29 mouse cellular contexts compared by ENCODE assay signal in genomic region chr8:123132953-123133352, GRCm38 (mm10). TPM values are rescaled to one million over a fixed set of nuclear protein-coding genes. Genes with fewer than 3 reads are reported as not detected.
DNase-seq lines count a peak whose midpoint lies in the region; ATAC-seq and TF ChIP-seq lines count a peak whose summit lies in the region.
"Had no signal": no experiment of that assay in that cellular context is flagged by ENCODE, and none has a peak within 500 bp of the region (broad histone marks: within the 10 kb centered on the region; RNA-seq: fewer than 3 reads in every experiment).

No protein-coding gene starts in this region.

- no peak for DNase-seq in kidney, postnatal 0 days (ENCODE audit: low spot score)
- no peak for DNase-seq in kidney, postnatal 10 days
- no peak for DNase-seq in lung, embryonic 14.5 days
- no peak for DNase-seq in lung, postnatal 4 days
- DNase-seq in R1 (ENCODE audit: low read depth, low spot score): peak; percentile 45
- no peak for DNase-seq in gastrocnemius, adult 2 months
- DNase-seq in layer of hippocampus, adult 11-12 months (ENCODE audit: low spot score): no peak
- DNase-seq: adrenal gland, adult 2 months; cerebellum, adult 18-20 months; cerebellum, postnatal 14 days; heart, postnatal 10 days; kidney, adult 8-10 months; kidney, postnatal 25 days; layer of hippocampus, adult 9-11 months; liver, embryonic 13.5 days; retina, postnatal 1 day; right cerebral cortex, postnatal 25 days; spleen, adult 18-20 months; thymus, postnatal 25 days had no signal

- TF ChIP-seq CTCF in kidney, postnatal 0 days (IDR thresholded peaks at IDR 0.05; ENCODE audit: low read depth): peak; percentile 31
- TF ChIP-seq CTCF in lung, embryonic 14.5 days (IDR thresholded peaks at IDR 0.05; ENCODE audit: low read depth): peak; percentile 33; the same call in 1 of the 2 replicates
- peak; percentile 51 for TF ChIP-seq CTCF in ES-Bruce4 (IDR thresholded peaks at IDR 0.05; ENCODE audit: low read depth, low read length)
- TF ChIP-seq CTCF in gastrocnemius, adult 2 months (IDR thresholded peaks at IDR 0.05): no peak; the same call in 1 of the 2 replicates

- H3K4me1 ChIP-seq in kidney, postnatal 0 days (replicated peaks; ENCODE audit: insufficient read depth, low read length): peaks cover 10% of the 10 kb centered on the region; the same call in 1 of the 2 replicates
- H3K4me1 ChIP-seq in lung, embryonic 14.5 days (ENCODE audit: insufficient read depth): peaks cover 2% of the 10 kb centered on the region; the same call in 1 of the 2 replicates
- H3K4me1 ChIP-seq in ES-Bruce4 (ENCODE audit: control insufficient read depth, insufficient read depth, low read length): no peaks in the 10 kb centered on the region
- H3K4me1 ChIP-seq: liver, embryonic 13.5 days had no signal

- H3K9me3 ChIP-seq in kidney, postnatal 0 days (replicated peaks; ENCODE audit: low read length): no peaks in the 10 kb centered on the region
- H3K9me3 ChIP-seq in lung, embryonic 14.5 days (ENCODE audit: low read depth, low read length): no peaks in the 10 kb centered on the region
- H3K9me3 ChIP-seq in ES-Bruce4 (replicated peaks; ENCODE audit: control insufficient read depth, insufficient read depth, low read length, poor library complexity, severe bottlenecking): no peaks in the 10 kb centered on the region
- H3K9me3 ChIP-seq: embryonic facial prominence, embryonic 12.5 days; limb, embryonic 10.5 days had no signal

- no peak overlapping the region for H3K9ac ChIP-seq in kidney, postnatal 0 days (ENCODE audit: low read depth, low read length)
- no peak overlapping the region for H3K9ac ChIP-seq in lung, embryonic 14.5 days
- no peak overlapping the region for H3K9ac ChIP-seq in ES-Bruce4 (ENCODE audit: low read depth, poor library complexity, severe bottlenecking)
- H3K9ac ChIP-seq: embryonic facial prominence, embryonic 12.5 days; forebrain, embryonic 12.5 days; heart, embryonic 12.5 days; liver, embryonic 13.5 days; midbrain, embryonic 12.5 days; neural tube, embryonic 12.5 days had no signal

- 97% methylated on average over 2 of the region's 2 CpGs for WGBS in kidney, postnatal 0 days
- 87% methylated on average over 2 of the region's 2 CpGs for WGBS in lung, embryonic 14.5 days

- H3K27me3 ChIP-seq in kidney, postnatal 0 days (ENCODE audit: insufficient read depth, low read length): no peaks in the 10 kb centered on the region
- no peaks in the 10 kb centered on the region for H3K27me3 ChIP-seq in lung, embryonic 14.5 days (ENCODE audit: insufficient read depth, low read length)
- no peaks in the 10 kb centered on the region for H3K27me3 ChIP-seq in ES-Bruce4 (ENCODE audit: control insufficient read depth, insufficient read depth, low read length, poor library complexity, severe bottlenecking)
- H3K27me3 ChIP-seq: embryonic facial prominence, embryonic 12.5 days had no signal

- no peak overlapping the region for H3K4me3 ChIP-seq in kidney, postnatal 0 days (replicated peaks; ENCODE audit: low read depth, low read length)
- H3K4me3 ChIP-seq in lung, embryonic 14.5 days (ENCODE audit: low read depth, low read length): no peak overlapping the region
- H3K4me3 ChIP-seq in ES-Bruce4 (ENCODE audit: low read depth, low read length): no peak overlapping the region
- H3K4me3 ChIP-seq in gastrocnemius, adult 2 months: no peak overlapping the region
- H3K4me3 ChIP-seq: embryonic facial prominence, embryonic 12.5 days; forebrain, embryonic 12.5 days; heart, embryonic 12.5 days; hindbrain, embryonic 10.5 days; limb, embryonic 10.5 days; liver, embryonic 13.5 days; midbrain, embryonic 12.5 days; neural tube, embryonic 12.5 days had no signal

- no peaks in the 10 kb centered on the region for H3K36me3 ChIP-seq in kidney, postnatal 0 days (ENCODE audit: insufficient read depth, low read length)
- no peaks in the 10 kb centered on the region for H3K36me3 ChIP-seq in lung, embryonic 14.5 days (ENCODE audit: insufficient read depth)
- H3K36me3 ChIP-seq in ES-Bruce4 (ENCODE audit: control insufficient read depth, insufficient read depth, low read length, poor library complexity, severe bottlenecking): no peaks in the 10 kb centered on the region
- H3K36me3 ChIP-seq: embryonic facial prominence, embryonic 12.5 days; forebrain, embryonic 12.5 days; heart, embryonic 12.5 days; hindbrain, embryonic 10.5 days; limb, embryonic 10.5 days; liver, embryonic 13.5 days; midbrain, embryonic 12.5 days; neural tube, embryonic 12.5 days had no signal

- intact Hi-C loops in gastrocnemius, adult 2 months (cut with DNase I): no loop called here

- no peak for TF ChIP-seq EP300 in ES-Bruce4 (IDR thresholded peaks at IDR 0.05; ENCODE audit: insufficient read depth, low read depth, low read length)

- no peak for TF ChIP-seq POLR2A in ES-Bruce4 (IDR thresholded peaks at IDR 0.05; ENCODE audit: insufficient read depth, low read length)

- no peak overlapping the region for H3K27ac ChIP-seq in kidney, postnatal 0 days
- H3K27ac ChIP-seq in lung, embryonic 14.5 days (ENCODE audit: low read depth): no peak overlapping the region
- H3K27ac ChIP-seq in ES-Bruce4 (ENCODE audit: insufficient read depth, low read length): no peak overlapping the region
- no peak overlapping the region for H3K27ac ChIP-seq in gastrocnemius, adult 2 months
- H3K27ac ChIP-seq: embryonic facial prominence, embryonic 12.5 days; forebrain, embryonic 12.5 days; hindbrain, embryonic 10.5 days; limb, embryonic 10.5 days; liver, embryonic 13.5 days; midbrain, embryonic 12.5 days; neural tube, embryonic 12.5 days had no signal

- H3K4me2 ChIP-seq in kidney, postnatal 0 days (ENCODE audit: low read length): no peak overlapping the region
- no peak overlapping the region for H3K4me2 ChIP-seq in lung, embryonic 14.5 days
- H3K4me2 ChIP-seq: embryonic facial prominence, embryonic 12.5 days; forebrain, embryonic 12.5 days; heart, embryonic 12.5 days; liver, embryonic 13.5 days; midbrain, embryonic 12.5 days; neural tube, embryonic 12.5 days had no signal

- ATAC-seq in kidney, postnatal 0 days (replicated peaks; ENCODE audit: low FRiP score, low read depth): no peak
- ATAC-seq in lung, embryonic 14.5 days (ENCODE audit: insufficient read depth): no peak

RNA-seq across cellular contexts. Expression of gene Cpne7, which starts 15.8 kb away (rescaled TPM):
- polyA plus RNA-seq in kidney, postnatal 0 days (2015; fragmentation: Nextera tagmentation; extraction: Ambion mirVana): 2.3 and 3.3 TPM in 2 replicates
- polyA plus RNA-seq in lung, embryonic 14.5 days (2014; fragmentation: Nextera tagmentation; extraction: Ambion mirVana): 0.24 and 0.49 TPM in 2 replicates
- polyA plus RNA-seq in ES-Bruce4 (2011; ENCODE audit: insufficient read depth, insufficient read length, low read depth, missing spikeins): 2.9 and 3.2 TPM in 2 replicates
- under 1 TPM; 0.13 to 0.20 TPM for total RNA-seq in gastrocnemius, adult 2 months (2021)
- total RNA-seq: granulocyte monocyte progenitor cell, adult 5-6 weeks; megakaryocyte progenitor cell, adult 5-6 weeks had no signal

RNA-seq across cellular contexts. Expression of gene Sult5a1, which starts 25.2 kb away (rescaled TPM):
- polyA plus RNA-seq in kidney, postnatal 0 days (2015; fragmentation: Nextera tagmentation; extraction: Ambion mirVana): 12.0 and 13.9 TPM in 2 replicates
- 16.3 and 17.8 TPM in 2 replicates for polyA plus RNA-seq in lung, embryonic 14.5 days (2014; fragmentation: Nextera tagmentation; extraction: Ambion mirVana)
- 2.2 and 2.9 TPM in 2 replicates for polyA plus RNA-seq in ES-Bruce4 (2011; ENCODE audit: insufficient read depth, insufficient read length, low read depth, missing spikeins)
- 1 to 10 TPM; 2.1 to 2.5 TPM for total RNA-seq in gastrocnemius, adult 2 months (2021)
- total RNA-seq: granulocyte monocyte progenitor cell, adult 5-6 weeks; megakaryocyte progenitor cell, adult 5-6 weeks had no signal

RNA-seq across cellular contexts. Expression of gene Rpl13, which starts 30.8 kb away (rescaled TPM):
- 1,763 and 1,932 TPM in 2 replicates for polyA plus RNA-seq in kidney, postnatal 0 days (2015; fragmentation: Nextera tagmentation; extraction: Ambion mirVana)
- 1,722 and 1,770 TPM in 2 replicates for polyA plus RNA-seq in lung, embryonic 14.5 days (2014; fragmentation: Nextera tagmentation; extraction: Ambion mirVana)
- polyA plus RNA-seq in ES-Bruce4 (2011; ENCODE audit: insufficient read depth, insufficient read length, low read depth, missing spikeins): 2,572 and 2,592 TPM in 2 replicates
- total RNA-seq in gastrocnemius, adult 2 months (2021): 100 to 1,000 TPM; 389 to 466 TPM

RNA-seq across cellular contexts. Expression of gene Dpep1, which starts 53.1 kb away (rescaled TPM):
- polyA plus RNA-seq in kidney, postnatal 0 days (2015; fragmentation: Nextera tagmentation; extraction: Ambion mirVana): 29.4 and 33.9 TPM in 2 replicates
- 1.0 and 1.1 TPM in 2 replicates for polyA plus RNA-seq in lung, embryonic 14.5 days (2014; fragmentation: Nextera tagmentation; extraction: Ambion mirVana)
- polyA plus RNA-seq in ES-Bruce4 (2011; ENCODE audit: insufficient read depth, insufficient read length, low read depth, missing spikeins): not detected in 2 replicates
- 10 to 100 TPM; 13.6 to 16.7 TPM for total RNA-seq in gastrocnemius, adult 2 months (2021)
- total RNA-seq: granulocyte monocyte progenitor cell, adult 5-6 weeks; megakaryocyte progenitor cell, adult 5-6 weeks had no signal
